Mouse (Mus musculus) liver, embryonic 16.5 days (tissue): ENCODE results near the gene Selenon. TPM values are rescaled to one million over a fixed set of nuclear protein-coding genes. Genes with fewer than 3 reads are reported as not detected.
A peak's percentile ranks its signal among the peaks of the same experiment; 100 is the strongest.
"Not testable (repeated sequence)": the region's sequence is repeated elsewhere in the genome, so short reads cannot be mapped to it uniquely, and the experiment has no call there.

Experiments
- ATAC-seq: fragments of 200-750 bp; cut with Nextera tagmentation; 2 replicates; pipeline ENCODE4 v1.8.0; 2017; ENCODE audit warnings: low read depth, mild to moderate bottlenecking, moderate number of reproducible peaks, moderate library complexity
- H3K27ac ChIP-seq: fragments of 300-500 bp; sonication (generic); 2 replicates; pipeline ENCODE4 v1.5.1; 2014; ENCODE audit warnings: mild to moderate bottlenecking, low read length
- H3K27me3 ChIP-seq: fragments of 300-500 bp; sonication (generic); 2 replicates; pipeline ENCODE4 v1.6.1; 2014; ENCODE audit warnings: low read depth, low read length, mixed read lengths; ENCODE audit not compliant: control insufficient read depth, insufficient read depth
- H3K36me3 ChIP-seq: fragments of 300-500 bp; sonication (generic); 2 replicates; pipeline ENCODE4 v1.6.1; 2014; ENCODE audit warnings: mild to moderate bottlenecking; ENCODE audit not compliant: control insufficient read depth, insufficient read depth
- H3K4me1 ChIP-seq: fragments of 300-500 bp; sonication (generic); 2 replicates; pipeline ENCODE4 v1.6.1; 2014; ENCODE audit warnings: low read depth, low read length, mixed read lengths; ENCODE audit not compliant: control insufficient read depth
- H3K4me2 ChIP-seq: fragments of 300-500 bp; sonication (generic); 2 replicates; pipeline ENCODE4 v1.6.1; 2014; ENCODE audit warnings: low read depth, low read length, mixed read lengths
- H3K4me3 ChIP-seq: fragments of 300-500 bp; sonication (generic); 2 replicates; pipeline ENCODE4 v1.5.1; 2014; ENCODE audit warnings: low read depth, mild to moderate bottlenecking, low read length
- H3K9ac ChIP-seq: fragments of 300-500 bp; sonication (generic); 2 replicates; pipeline ENCODE4 v1.6.1; 2014; ENCODE audit warnings: low read depth, low read length
- H3K9me3 ChIP-seq: fragments of 300-500 bp; sonication (generic); replicated peaks from 2 replicates; pipeline ENCODE4 v1.6.1; 2016; ENCODE audit warnings: low read length; ENCODE audit not compliant: control insufficient read depth
- WGBS: fragments of 180-500 bp; shearing (Covaris S2); extraction: QIAGEN DNeasy Blood & Tissue Kit; methylation state at CpG from one replicate; pipeline ENCODE4 v1.1.7; 2014; ENCODE audit not compliant: insufficient replicate concordance; 5-methylcytosine and 5-hydroxymethylcytosine counted together
- polyA plus RNA-seq: library from polyadenylated mRNA; unstranded; fragments of >200 nt; fragmentation: Nextera tagmentation; extraction: Ambion mirVana; gene quantifications from 2 replicates; pipeline ENCODE4 v1.2.1, GENCODE M21; 2015

Selenon gene
- polyA plus RNA-seq, 1 experiment from 2014 or later: 1.3 TPM

GRCm38 (mm10) chr4:134497986-134498731, 53.8 kb downstream of the Selenon start:
- peak overlapping the region; percentile 64; the same call in 1 of the 2 replicates for H3K4me3 ChIP-seq
- H3K36me3 ChIP-seq: no peaks in the 10 kb centered on the region
- 53% methylated on average over 12 of the region's 12 CpGs for WGBS
- no peaks in the 10 kb centered on the region for H3K9me3 ChIP-seq
- H3K27ac ChIP-seq: no peak overlapping the region
- H3K27me3 ChIP-seq: no peaks in the 10 kb centered on the region
- ATAC-seq: no peak
- H3K9ac ChIP-seq: no peak overlapping the region
- H3K4me1 ChIP-seq: peaks cover 52% of the 10 kb centered on the region
- H3K4me2 ChIP-seq: peak overlapping the region; percentile 88

DNA sequence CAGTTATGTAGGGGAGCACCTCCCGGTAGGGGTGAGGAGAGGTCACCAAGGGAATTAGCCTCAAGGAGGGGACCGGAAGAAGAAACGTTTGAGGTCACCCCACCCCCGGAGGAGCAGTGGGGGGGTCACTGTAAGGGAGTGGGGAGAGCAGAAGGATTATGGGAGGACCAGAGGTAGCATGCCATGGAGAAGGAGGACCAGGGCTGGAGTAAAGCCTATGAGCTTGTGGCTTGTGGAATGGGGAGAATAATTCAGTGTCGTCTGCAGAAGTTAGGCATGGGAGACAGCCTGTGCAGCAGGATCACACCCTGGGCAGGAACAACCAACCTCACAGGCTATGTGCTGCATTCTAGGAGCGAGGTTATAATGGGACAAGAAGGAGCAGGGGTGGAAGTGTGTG, 54.7 kb downstream of the Selenon start:
- Histone ChIP-seq H3K36me3 (no peaks in the 10 kb centered on the region), H3K9ac (peak overlapping the region; percentile 63), H3K4me2 (peak overlapping the region; percentile 88), H3K27me3 (no peaks in the 10 kb centered on the region), H3K9me3 (no peaks in the 10 kb centered on the region), H3K4me1 (peaks cover 50% of the 10 kb centered on the region), H3K27ac (peak overlapping the region; percentile 86), H3K4me3 (peak overlapping the region; percentile 64)
- 5% methylated on average over 6 of the region's 6 CpGs for WGBS
- peak; percentile 6; the same call in 1 of the 2 replicates for ATAC-seq

DNA sequence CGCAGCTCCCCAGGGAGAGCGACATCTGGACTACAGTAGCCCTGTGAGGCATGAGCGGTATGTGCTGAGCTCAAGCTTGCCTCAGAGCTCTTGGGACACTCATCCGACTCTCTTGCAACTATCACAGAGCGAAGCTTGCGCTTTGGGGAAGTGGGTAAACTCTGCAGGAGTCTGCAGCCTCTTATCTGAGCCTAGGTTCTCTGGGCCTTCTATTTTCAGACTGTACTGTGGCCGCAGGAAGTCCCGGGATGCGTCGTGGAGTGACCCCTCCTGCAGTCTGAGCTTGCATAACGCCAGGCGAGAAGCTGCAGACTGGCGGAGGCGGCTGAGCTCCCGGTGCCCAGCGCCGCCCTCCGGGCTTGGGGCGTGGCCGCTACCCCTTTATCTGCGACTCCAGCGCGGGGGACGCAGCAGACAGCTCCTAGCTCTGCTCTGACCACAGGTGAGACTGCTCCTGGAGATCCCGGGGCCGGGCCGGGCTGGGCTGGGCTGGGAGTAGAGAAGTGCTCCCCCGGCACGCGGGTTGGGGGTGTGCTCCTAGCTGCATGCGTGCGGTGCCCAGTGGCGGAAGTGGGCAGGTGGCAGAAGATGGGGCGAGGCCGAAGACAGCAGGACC, 55.3 kb downstream of the Selenon start, which contains the start of gene Paqr7:
Gene Paqr7, plus strand, starts transcription at position 103 of the 616 bp plus-strand sequence.
- no peaks in the 10 kb centered on the region for H3K36me3 ChIP-seq
- 1% methylated on average over 35 of the region's 35 CpGs for WGBS
- H3K9ac ChIP-seq: peak within 1 kb of the TSS; percentile 63
- H3K4me1 ChIP-seq: peaks cover 45% of the 10 kb centered on the region
- H3K27ac ChIP-seq: peak within 1 kb of the TSS; percentile 86
- peak within 1 kb of the TSS; percentile 64 for H3K4me3 ChIP-seq
- H3K9me3 ChIP-seq: no peaks in the 10 kb centered on the region
- peak within 1 kb of the TSS; percentile 88 for H3K4me2 ChIP-seq
- no peaks in the 10 kb centered on the region for H3K27me3 ChIP-seq
- peak; percentile 86 for ATAC-seq

- no peak for ATAC-seq
- peak overlapping the region; percentile 16; the same call in 1 of the 2 replicates for H3K27ac ChIP-seq
These were observed 56.4 kb downstream of the Selenon start for GRCm38 (mm10) chr4:134495546-134495923.

DNA sequence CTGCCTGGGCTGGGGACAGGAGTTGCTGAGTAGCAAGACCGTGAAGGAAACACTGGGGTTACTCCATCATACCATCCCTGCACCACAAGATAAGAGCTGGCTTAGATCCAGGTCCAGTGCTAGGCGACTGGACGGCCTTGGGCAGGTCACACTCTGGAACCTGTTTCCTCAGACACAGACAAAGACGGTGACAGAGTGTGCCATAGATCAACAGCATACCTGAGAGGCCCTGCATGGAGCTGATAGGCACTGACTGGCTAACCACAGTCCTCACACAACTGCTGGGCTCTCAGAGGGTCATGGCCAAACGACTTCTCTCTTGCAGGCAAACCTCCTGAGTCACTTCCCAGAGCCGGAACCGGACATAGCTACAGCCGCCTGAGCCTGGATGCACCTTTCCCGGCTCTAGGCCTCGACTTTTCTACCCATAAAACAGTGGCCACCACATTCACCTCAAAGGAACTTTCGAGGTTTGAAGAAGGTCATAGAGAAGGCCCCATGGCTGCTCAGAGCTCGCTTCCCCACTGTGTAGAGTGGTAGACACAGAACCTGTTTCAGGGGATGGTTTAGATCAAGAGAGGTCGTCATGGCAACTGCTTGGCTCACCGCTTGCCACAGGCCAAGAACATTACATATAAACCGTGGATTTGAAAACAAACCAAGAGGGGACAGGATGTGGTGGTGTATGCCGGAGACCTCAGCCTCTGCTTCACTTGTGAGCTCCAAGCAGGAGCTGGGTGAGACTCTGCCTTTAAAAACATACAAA, 57.0 kb downstream of the Selenon start:
- ATAC-seq: peak; percentile 40
- Histone ChIP-seq H3K9ac (no peak overlapping the region), H3K27ac (peak overlapping the region; percentile 43; the same call in 1 of the 2 replicates), H3K27me3 (no peaks in the 10 kb centered on the region), H3K36me3 (no peaks in the 10 kb centered on the region), H3K4me2 (no peak overlapping the region), H3K4me3 (no peak overlapping the region), H3K9me3 (no peaks in the 10 kb centered on the region), H3K4me1 (peaks cover 45% of the 10 kb centered on the region)
- WGBS: 18% methylated on average over 16 of the region's 16 CpGs

More at GRCm38 (mm10) chr4:134495546-134495923, 56.4 kb downstream of the Selenon start:
- peaks cover 45% of the 10 kb centered on the region for H3K4me1 ChIP-seq
- WGBS: 57% methylated on average over 5 of the region's 5 CpGs
- no peaks in the 10 kb centered on the region for H3K9me3 ChIP-seq
- no peaks in the 10 kb centered on the region for H3K27me3 ChIP-seq
- no peak overlapping the region for H3K4me2 ChIP-seq
- no peak overlapping the region for H3K9ac ChIP-seq
- H3K4me3 ChIP-seq: no peak overlapping the region
- no peaks in the 10 kb centered on the region for H3K36me3 ChIP-seq

DNA sequence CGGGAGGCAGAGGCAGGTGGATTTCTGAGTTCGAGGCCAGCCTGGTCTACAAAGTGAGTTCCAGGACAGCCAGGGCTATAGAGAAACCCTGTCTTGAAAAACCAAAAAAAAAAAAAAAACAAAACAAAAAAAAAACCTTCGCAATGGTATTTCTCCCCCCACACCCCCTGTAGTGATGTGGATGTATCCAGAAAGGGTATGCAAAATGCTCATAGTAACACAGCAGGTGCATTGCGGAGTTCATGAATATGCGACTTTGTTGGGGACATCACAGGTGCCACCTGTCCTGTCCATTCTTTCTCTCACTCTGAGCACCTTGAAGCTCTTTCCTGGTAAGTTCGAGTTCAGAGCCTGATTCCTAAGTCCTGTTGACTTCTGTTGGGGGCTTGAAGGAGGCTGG, 57.8 kb downstream of the Selenon start:
- H3K4me1 ChIP-seq: peaks cover 51% of the 10 kb centered on the region
- H3K36me3 ChIP-seq, H3K4me3 ChIP-seq, H3K9me3 ChIP-seq, H3K9ac ChIP-seq, H3K27me3 ChIP-seq, ATAC-seq, H3K4me2 ChIP-seq: not testable (repeated sequence)
- peak overlapping the region; percentile 43; the same call in 1 of the 2 replicates for H3K27ac ChIP-seq
- 67% methylated on average over 6 of the region's 6 CpGs for WGBS

GRCm38 (mm10) chr4:134491716-134492115, 60.2 kb downstream of the Selenon start:
- Histone ChIP-seq H3K4me3 (no peak overlapping the region), H3K4me2 (no peak overlapping the region), H3K27me3 (no peaks in the 10 kb centered on the region), H3K9me3 (no peaks in the 10 kb centered on the region), H3K9ac (no peak overlapping the region), H3K27ac (no peak overlapping the region), H3K36me3 (no peaks in the 10 kb centered on the region), H3K4me1 (peaks cover 32% of the 10 kb centered on the region)
- 45% methylated on average over 6 of the region's 6 CpGs for WGBS
- ATAC-seq: no peak

DNA sequence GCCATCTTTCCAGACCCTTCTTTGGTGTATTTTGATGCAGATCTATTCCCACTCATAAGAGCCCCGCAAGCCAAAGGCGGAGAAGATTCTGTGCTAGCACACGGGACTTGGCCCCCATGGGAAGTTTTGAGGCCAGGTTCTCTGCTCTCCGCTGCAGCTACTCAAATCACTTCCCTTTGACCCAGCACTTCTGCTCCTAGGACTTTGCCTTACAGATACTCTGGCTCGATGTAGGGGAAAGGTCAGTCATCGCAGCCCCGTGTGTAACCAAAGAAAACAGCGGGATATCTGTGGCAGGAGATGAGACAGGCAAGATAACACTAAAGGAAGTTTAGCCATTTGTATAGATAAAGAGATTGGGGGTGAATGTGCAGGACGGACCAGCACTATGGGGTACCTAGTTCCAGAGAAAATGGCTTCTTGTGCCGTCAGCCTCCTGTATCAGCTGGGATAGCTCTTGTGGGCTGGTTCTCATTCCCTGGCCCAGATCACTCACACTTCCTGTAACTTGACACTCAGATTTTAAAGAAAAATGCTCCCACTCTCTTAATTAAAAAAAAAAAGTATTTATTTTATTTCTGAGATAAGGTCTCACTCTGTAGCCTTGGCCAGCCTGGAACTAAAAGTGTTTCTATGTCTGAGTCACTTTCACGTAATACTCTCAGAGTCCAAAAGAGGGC, 61.8 kb downstream of the Selenon start:
- no peak overlapping the region for H3K4me3 ChIP-seq
- peak; percentile 53 for ATAC-seq
- H3K27me3 ChIP-seq: no peaks in the 10 kb centered on the region
- H3K9ac ChIP-seq: no peak overlapping the region
- no peaks in the 10 kb centered on the region for H3K36me3 ChIP-seq
- peak overlapping the region; percentile 66 for H3K27ac ChIP-seq
- H3K4me2 ChIP-seq: peak overlapping the region; percentile 21; the same call in 1 of the 2 replicates
- peaks cover 18% of the 10 kb centered on the region for H3K4me1 ChIP-seq
- no peaks in the 10 kb centered on the region for H3K9me3 ChIP-seq
- WGBS: 44% methylated on average over 11 of the region's 11 CpGs
